Mouse (Mus musculus): Measurements from ENCODE around the gene Ccdc188.

DNA sequence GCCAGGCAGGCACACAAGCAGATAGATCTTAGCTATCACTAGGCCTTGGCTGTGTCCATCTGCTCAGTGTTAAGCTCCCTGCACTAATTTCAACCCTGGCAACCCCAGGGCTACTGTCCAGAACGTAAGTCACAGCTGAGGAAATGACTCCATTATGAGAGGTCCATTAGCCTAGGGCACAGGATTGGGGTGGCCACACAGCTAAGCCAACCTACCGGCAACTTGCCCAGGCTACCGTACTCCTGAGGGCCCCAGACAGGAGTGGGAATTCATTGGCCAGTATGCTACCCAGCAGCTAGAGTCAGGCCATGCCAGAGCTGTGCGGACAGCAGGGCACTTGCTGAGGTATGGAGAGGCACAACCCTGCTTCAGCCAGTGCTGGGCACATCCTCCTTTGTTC, 11.2 kb downstream of the Ccdc188 start:
- TF ChIP-seq CTCF (IDR thresholded peaks at IDR 0.05; ENCODE audit: low read depth, low read length) (no peak), GATA1 (IDR thresholded peaks at IDR 0.05; ENCODE audit: borderline replicate concordance, low read length) (no peak), TAL1 (conservative IDR thresholded peaks at IDR 0.05; ENCODE audit: low read depth, low read length) (no peak), POLR2AphosphoS5 (IDR thresholded peaks at IDR 0.05; ENCODE audit: insufficient replicate concordance, low read depth, low read length) (no peak), GATA2 (IDR thresholded peaks at IDR 0.05; ENCODE audit: borderline replicate concordance, low read depth, low read length) (no peak)
